7 mouse cellular contexts compared by ENCODE assay signal in the genomic region with DNA sequence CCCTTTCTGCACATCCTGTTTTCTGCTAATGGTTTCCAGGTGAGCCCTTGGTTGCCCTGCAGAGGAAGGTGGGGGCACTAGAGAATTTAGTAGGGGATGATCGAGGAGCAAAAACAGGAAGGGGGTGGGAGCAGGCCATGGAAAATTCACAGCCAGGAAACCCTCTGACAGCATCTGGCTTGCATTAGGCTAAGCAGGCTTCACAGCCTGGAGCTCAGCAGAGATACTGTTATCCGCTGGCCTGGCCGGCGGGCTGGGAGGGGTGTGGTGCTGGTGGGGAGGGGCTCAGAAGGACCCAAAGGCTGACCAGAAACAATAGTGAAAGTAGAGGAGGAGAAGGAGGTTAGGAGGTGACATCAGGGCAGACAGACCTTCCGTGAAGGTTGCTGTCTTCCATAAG. TPM values are rescaled to one million over a fixed set of nuclear protein-coding genes. Genes with fewer than 3 reads are reported as not detected.
DNase-seq lines count a peak whose midpoint lies in the region; ATAC-seq and TF ChIP-seq lines count a peak whose summit lies in the region.

No protein-coding gene starts in this region.

- TF ChIP-seq CTCF in ES-Bruce4 (IDR thresholded peaks at IDR 0.05; ENCODE audit: low read depth, low read length) = no peak

- H3K27me3 ChIP-seq in ES-Bruce4 (ENCODE audit: control insufficient read depth, insufficient read depth, low read length, poor library complexity, severe bottlenecking) = no peaks in the 10 kb centered on the region
- H3K27me3 ChIP-seq in heart, embryonic 10.5 days (ENCODE audit: insufficient read depth, poor library complexity, severe bottlenecking) = no peaks in the 10 kb centered on the region
- H3K27me3 ChIP-seq in limb, embryonic 15.5 days = no peaks in the 10 kb centered on the region

- H3K9ac ChIP-seq in ES-Bruce4 (ENCODE audit: low read depth, poor library complexity, severe bottlenecking) = no peak overlapping the region
- H3K9ac ChIP-seq in limb, embryonic 15.5 days = no peak overlapping the region

- peak; percentile 85 for DNase-seq in embryo, embryonic 10 days (ENCODE audit: low spot score)
- peak; percentile 95 for DNase-seq in heart, embryonic 10.5 days (ENCODE audit: low spot score)
- DNase-seq in right cerebral cortex, postnatal 10 days (ENCODE audit: low spot score in 2 of 2) = no peak
- no peak for DNase-seq in adrenal gland, postnatal 25 days
- no peak for DNase-seq in layer of hippocampus, postnatal 25 days (ENCODE audit: extremely low spot score in 1 of 2, low spot score in 1 of 2)

- H3K4me3 ChIP-seq in ES-Bruce4 (ENCODE audit: low read depth, low read length) = no peak overlapping the region
- H3K4me3 ChIP-seq in heart, embryonic 10.5 days = no peak overlapping the region; the same call in 1 of the 2 replicates
- no peak overlapping the region for H3K4me3 ChIP-seq in limb, embryonic 15.5 days

- H3K36me3 ChIP-seq in ES-Bruce4 (ENCODE audit: control insufficient read depth, insufficient read depth, low read length, poor library complexity, severe bottlenecking) = no peaks in the 10 kb centered on the region
- H3K36me3 ChIP-seq in heart, embryonic 10.5 days = no peaks in the 10 kb centered on the region
- no peaks in the 10 kb centered on the region for H3K36me3 ChIP-seq in limb, embryonic 15.5 days

- peak; percentile 87 for TF ChIP-seq EP300 in ES-Bruce4 (IDR thresholded peaks at IDR 0.05; ENCODE audit: insufficient read depth, low read depth, low read length)

- peak overlapping the region; percentile 44 for H3K27ac ChIP-seq in ES-Bruce4 (ENCODE audit: insufficient read depth, low read length)
- H3K27ac ChIP-seq in heart, embryonic 10.5 days = peak overlapping the region; percentile 90
- peak overlapping the region; percentile 92 for H3K27ac ChIP-seq in limb, embryonic 15.5 days

- WGBS in heart, embryonic 10.5 days = 16% methylated on average over 5 of the region's 5 CpGs
- WGBS in limb, embryonic 15.5 days = 15% methylated on average over 5 of the region's 5 CpGs

- ATAC-seq in limb, embryonic 15.5 days (ENCODE audit: insufficient number of reproducible peaks, low FRiP score, low TSS enrichment, low read depth) = peak; percentile 49; the same call in 1 of the 2 replicates

- H3K4me2 ChIP-seq in limb, embryonic 15.5 days = no peak overlapping the region

- H3K4me1 ChIP-seq in ES-Bruce4 (ENCODE audit: control insufficient read depth, insufficient read depth, low read length) = peaks cover 9% of the 10 kb centered on the region
- peaks cover 62% of the 10 kb centered on the region for H3K4me1 ChIP-seq in heart, embryonic 10.5 days
- peaks cover 48% of the 10 kb centered on the region for H3K4me1 ChIP-seq in limb, embryonic 15.5 days

- TF ChIP-seq POLR2A in ES-Bruce4 (IDR thresholded peaks at IDR 0.05; ENCODE audit: insufficient read depth, low read length) = no peak

- H3K9me3 ChIP-seq in ES-Bruce4 (replicated peaks; ENCODE audit: control insufficient read depth, insufficient read depth, low read length, poor library complexity, severe bottlenecking) = no peaks in the 10 kb centered on the region
- H3K9me3 ChIP-seq in heart, embryonic 10.5 days = no peaks in the 10 kb centered on the region
- H3K9me3 ChIP-seq in limb, embryonic 15.5 days = no peaks in the 10 kb centered on the region

RNA-seq across cellular contexts. Expression of a gene that starts 12.4 kb away (rescaled TPM):
- polyA plus RNA-seq in ES-Bruce4 (2011; ENCODE audit: insufficient read depth, insufficient read length, low read depth, missing spikeins) = 3.2 and 4.1 TPM in 2 replicates
- 51.5 and 57.6 TPM in 2 replicates for polyA plus RNA-seq in heart, embryonic 10.5 days (2016; fragmentation: Nextera tagmentation; extraction: Ambion mirVana)
- 44.8 and 45.1 TPM in 2 replicates for polyA plus RNA-seq in limb, embryonic 15.5 days (2015; fragmentation: Nextera tagmentation; extraction: Ambion mirVana)
- total RNA-seq in adrenal gland, postnatal 25 days (2021) = 3.5 and 5.8 TPM in 2 replicates
- total RNA-seq in layer of hippocampus, postnatal 25 days (2021) = 1 to 10 TPM; 9.3 TPM

RNA-seq across cellular contexts. Expression of a gene that starts 12.5 kb away (rescaled TPM):
- 1.4 and 3.1 TPM in 2 replicates for polyA plus RNA-seq in ES-Bruce4 (2011; ENCODE audit: insufficient read depth, insufficient read length, low read depth, missing spikeins)
- polyA plus RNA-seq in heart, embryonic 10.5 days (2016; fragmentation: Nextera tagmentation; extraction: Ambion mirVana) = 0.73 and 0.95 TPM in 2 replicates
- 1.9 and 2.1 TPM in 2 replicates for polyA plus RNA-seq in limb, embryonic 15.5 days (2015; fragmentation: Nextera tagmentation; extraction: Ambion mirVana)
- total RNA-seq in adrenal gland, postnatal 25 days (2021) = 0.97 TPM in 1 of 2 replicates, not detected in the other
- total RNA-seq in layer of hippocampus, postnatal 25 days (2021) = under 1 TPM; 0.85 to 0.96 TPM

RNA-seq across cellular contexts. Expression of a gene that starts 27.5 kb away (rescaled TPM):
- 0.81 and 3.1 TPM in 2 replicates for polyA plus RNA-seq in ES-Bruce4 (2011; ENCODE audit: insufficient read depth, insufficient read length, low read depth, missing spikeins)
- 16.5 and 19.0 TPM in 2 replicates for polyA plus RNA-seq in heart, embryonic 10.5 days (2016; fragmentation: Nextera tagmentation; extraction: Ambion mirVana)
- polyA plus RNA-seq in limb, embryonic 15.5 days (2015; fragmentation: Nextera tagmentation; extraction: Ambion mirVana) = 12.7 and 17.1 TPM in 2 replicates
- 9.5 and 15.1 TPM in 2 replicates for total RNA-seq in adrenal gland, postnatal 25 days (2021)
- total RNA-seq in layer of hippocampus, postnatal 25 days (2021) = 10 to 100 TPM; 26.3 to 27.9 TPM

RNA-seq across cellular contexts. Expression of a gene that starts 33.5 kb away (rescaled TPM):
- 606 and 634 TPM in 2 replicates for polyA plus RNA-seq in ES-Bruce4 (2011; ENCODE audit: insufficient read depth, insufficient read length, low read depth, missing spikeins)
- 1,706 and 1,823 TPM in 2 replicates for polyA plus RNA-seq in heart, embryonic 10.5 days (2016; fragmentation: Nextera tagmentation; extraction: Ambion mirVana)
- 1,462 and 1,539 TPM in 2 replicates for polyA plus RNA-seq in limb, embryonic 15.5 days (2015; fragmentation: Nextera tagmentation; extraction: Ambion mirVana)
- 2,505 and 2,798 TPM in 2 replicates for total RNA-seq in adrenal gland, postnatal 25 days (2021)
- 1,000 to 10,000 TPM; 2,794 to 3,082 TPM for total RNA-seq in layer of hippocampus, postnatal 25 days (2021)

Comparison
In these comparisons a context has a peak if more than half of its experiments do, and no peak if none do; other contexts are left out.
1. DNase-seq: peak in embryo, embryonic 10 days (single experiment) and heart, embryonic 10.5 days (single experiment); none in right cerebral cortex, postnatal 10 days (0 of 2), adrenal gland, postnatal 25 days (single experiment) and layer of hippocampus, postnatal 25 days (0 of 2).
2. Peak in every context shown above with its lines, with median percentiles within 50 percentile points of each other: H3K27ac ChIP-seq.